Mouse (Mus musculus): ENCODE data around the gene Bmp8a. TPM values are rescaled to one million over a fixed set of nuclear protein-coding genes. Genes with fewer than 3 reads are reported as not detected.
"Not testable (repeated sequence)": the region's sequence is repeated elsewhere in the genome, so short reads cannot be mapped to it uniquely, and the experiment has no call there.

Bmp8a gene
- total RNA-seq (2022), result not detected

- DNase-seq (ENCODE audit: low spot score in 2 of 2), result peak in 1 of 2 experiments; percentile 28
These were observed at the start of gene Bmp8a for GRCm38 (mm10) chr4:123342642-123343470. Gene Bmp8a (minus strand): TSS chr4:123343252.

GRCm38 (mm10) chr4:123392187-123392586, 49.1 kb upstream of the Bmp8a start:
- no peak for DNase-seq (ENCODE audit: low spot score in 2 of 2)

GRCm38 (mm10) chr4:123385028-123385427, 42.0 kb upstream of the Bmp8a start:
- DNase-seq (ENCODE audit: low spot score in 2 of 2), result no peak

GRCm38 (mm10) chr4:123383173-123383572, 40.1 kb upstream of the Bmp8a start:
- peak in 1 of 2 experiments; percentile 93 for DNase-seq (ENCODE audit: low spot score in 2 of 2)

- DNase-seq (ENCODE audit: low spot score in 2 of 2), result no peak
These were observed 39.0 kb upstream of the Bmp8a start for GRCm38 (mm10) chr4:123382051-123382450.

GRCm38 (mm10) chr4:123381598-123381997, 38.5 kb upstream of the Bmp8a start:
- no peak for DNase-seq (ENCODE audit: low spot score in 2 of 2)

GRCm38 (mm10) chr4:123376031-123376430, 33.0 kb upstream of the Bmp8a start:
- DNase-seq (ENCODE audit: low spot score in 2 of 2), result no peak

- no peak for DNase-seq (ENCODE audit: low spot score in 2 of 2)
These were observed 31.4 kb upstream of the Bmp8a start for GRCm38 (mm10) chr4:123374316-123375008.

- no peak for DNase-seq (ENCODE audit: low spot score in 2 of 2)
These were observed 20.5 kb upstream of the Bmp8a start for GRCm38 (mm10) chr4:123363555-123363954.

GRCm38 (mm10) chr4:123360771-123361170, 17.7 kb upstream of the Bmp8a start:
- DNase-seq (ENCODE audit: low spot score in 2 of 2), result no peak

- no peak for DNase-seq (ENCODE audit: low spot score in 2 of 2)
These were observed 15.6 kb upstream of the Bmp8a start for GRCm38 (mm10) chr4:123358613-123359012.

- DNase-seq (ENCODE audit: low spot score in 2 of 2), result no peak
These were observed 12.9 kb upstream of the Bmp8a start for GRCm38 (mm10) chr4:123355941-123356340.

GRCm38 (mm10) chr4:123353271-123353877, 10.3 kb upstream of the Bmp8a start:
- peak in 1 of 2 experiments; percentile 18 for DNase-seq (ENCODE audit: low spot score in 2 of 2)

GRCm38 (mm10) chr4:123343471-123343789, 378 bp upstream of the Bmp8a start:
- DNase-seq (ENCODE audit: low spot score in 2 of 2), result no peak

GRCm38 (mm10) chr4:123342091-123342641, 886 bp downstream of the Bmp8a start:
- DNase-seq (ENCODE audit: low spot score in 2 of 2), result no peak

GRCm38 (mm10) chr4:123340232-123340631, 2.8 kb downstream of the Bmp8a start:
- DNase-seq (ENCODE audit: low spot score in 2 of 2), result no peak

- no peak for DNase-seq (ENCODE audit: low spot score in 2 of 2)
These were observed 5.4 kb downstream of the Bmp8a start for GRCm38 (mm10) chr4:123337693-123338092.

- no peak for DNase-seq (ENCODE audit: low spot score in 2 of 2)
These were observed 7.1 kb downstream of the Bmp8a start for GRCm38 (mm10) chr4:123335796-123336585.

GRCm38 (mm10) chr4:123335244-123335643, 7.8 kb downstream of the Bmp8a start:
- DNase-seq (ENCODE audit: low spot score in 2 of 2), result not testable (repeated sequence)

GRCm38 (mm10) chr4:123334177-123334576, 8.9 kb downstream of the Bmp8a start:
- no peak for DNase-seq (ENCODE audit: low spot score in 2 of 2)

GRCm38 (mm10) chr4:123333151-123333550, 9.9 kb downstream of the Bmp8a start:
- DNase-seq (ENCODE audit: low spot score in 2 of 2), result no peak

Data from left cerebral cortex, adult 8-10 months (tissue).